In the genomic region with DNA sequence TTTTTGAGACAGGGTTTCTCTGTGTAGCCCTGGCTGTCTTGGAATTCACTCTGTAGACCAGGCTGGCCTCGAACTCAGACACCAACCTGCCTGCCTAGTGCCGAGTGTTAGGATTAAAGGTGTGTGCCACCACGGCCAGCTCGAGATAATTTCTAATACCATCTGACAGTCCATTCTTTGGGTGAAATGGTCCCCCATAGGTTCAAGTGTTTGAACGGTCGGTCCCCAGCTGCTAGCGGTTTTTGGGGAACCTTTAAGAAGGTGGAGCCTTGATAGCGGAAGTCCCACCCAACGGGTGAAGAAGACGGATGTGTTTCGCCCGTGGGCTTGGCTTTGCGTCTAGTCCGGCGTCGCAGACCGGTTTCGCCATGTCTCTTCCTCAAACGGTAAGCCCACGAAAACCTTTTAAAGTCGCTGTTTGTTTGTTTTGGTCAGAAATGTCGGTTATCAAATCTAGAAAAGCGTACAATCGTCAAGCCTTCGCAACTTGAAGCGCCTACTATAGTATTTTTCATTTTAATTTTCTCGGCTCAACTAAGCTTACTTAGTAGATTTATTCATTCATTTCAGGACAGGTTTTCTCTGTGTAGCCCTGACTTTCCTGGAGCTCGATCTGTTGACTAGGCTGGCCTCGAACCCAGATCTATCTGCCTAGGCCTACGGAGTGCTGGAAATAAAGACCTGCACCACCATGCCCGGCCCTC, we compare ENCODE assay signal across 8 mouse cellular contexts. TPM values are rescaled to one million over a fixed set of nuclear protein-coding genes. Genes with fewer than 3 reads are reported as not detected.
DNase-seq lines count a peak whose midpoint lies in the region; ATAC-seq lines count a peak whose summit lies in the region.

No protein-coding gene starts in this region.

- WGBS in hindbrain, embryonic 16.5 days = 2% methylated on average over 31 of the region's 31 CpGs

- H3K4me3 ChIP-seq in hindbrain, embryonic 16.5 days (ENCODE audit: low read length) = peak overlapping the region; percentile 59

- H3K27me3 ChIP-seq in hindbrain, embryonic 16.5 days (replicated peaks; ENCODE audit: control insufficient read depth, insufficient read depth, low read length) = no peaks in the 10 kb centered on the region

- H3K9ac ChIP-seq in hindbrain, embryonic 16.5 days (ENCODE audit: low read depth, low read length) = peak overlapping the region; percentile 70

- no peaks in the 10 kb centered on the region for H3K9me3 ChIP-seq in hindbrain, embryonic 16.5 days (ENCODE audit: control insufficient read depth, low read length)

- H3K4me1 ChIP-seq in hindbrain, embryonic 16.5 days (ENCODE audit: control insufficient read depth, insufficient read depth, low read depth, low read length) = peaks cover 14% of the 10 kb centered on the region

- peak overlapping the region; percentile 70 for H3K27ac ChIP-seq in hindbrain, embryonic 16.5 days (ENCODE audit: low read depth, low read length)

- ATAC-seq in hindbrain, embryonic 16.5 days = peak; percentile 71

- H3K4me2 ChIP-seq in hindbrain, embryonic 16.5 days (ENCODE audit: low read length) = peak overlapping the region; percentile 77

- DNase-seq in T-cell, adult 2 months (ENCODE audit: low spot score) = peak; percentile 60
- peak; percentile 78 to 79 for DNase-seq in cerebellum, postnatal 36 days
- peak; percentile 86 for DNase-seq in gastrocnemius, adult 18-20 months (ENCODE audit: low spot score)
- peak; percentile 80 to 82 for DNase-seq in left cerebral cortex, adult 18-20 months (ENCODE audit: low spot score in 2 of 2)
- DNase-seq in lung, postnatal 4 days = peak; percentile 84 to 86
- peak; percentile 72 for DNase-seq in retina, postnatal 7 days (ENCODE audit: low read depth, low spot score)
- DNase-seq in urinary bladder, adult 2 months (ENCODE audit: low spot score) = peak; percentile 53

- peaks cover 6% of the 10 kb centered on the region for H3K36me3 ChIP-seq in hindbrain, embryonic 16.5 days (ENCODE audit: control insufficient read depth, insufficient read depth, low read length)

RNA-seq across cellular contexts. Expression of a gene that starts 14.3 kb away (rescaled TPM):
- 1 to 10 TPM; 2.1 to 3.2 TPM for total RNA-seq in gastrocnemius, adult 18-20 months (2021)
- polyA plus RNA-seq in hindbrain, embryonic 16.5 days (2015; fragmentation: Nextera tagmentation; extraction: Ambion mirVana) = 93.3 and 93.7 TPM in 2 replicates
- 10 to 100 TPM; 36.6 to 37.5 TPM for total RNA-seq in left cerebral cortex, adult 18-20 months (2021)
- polyA plus RNA-seq in urinary bladder, adult 2 months (2012; rRNA removed) = 22.2 and 23.7 TPM in 2 replicates

RNA-seq across cellular contexts. Expression of a gene that starts 14.7 kb away (rescaled TPM):
- 10 to 100 TPM; 20.2 to 26.0 TPM for total RNA-seq in gastrocnemius, adult 18-20 months (2021)
- polyA plus RNA-seq in hindbrain, embryonic 16.5 days (2015; fragmentation: Nextera tagmentation; extraction: Ambion mirVana) = 74.1 and 75.1 TPM in 2 replicates
- total RNA-seq in left cerebral cortex, adult 18-20 months (2021) = 100 to 1,000 TPM; 195 to 197 TPM
- polyA plus RNA-seq in urinary bladder, adult 2 months (2012; rRNA removed) = 28.5 and 39.5 TPM in 2 replicates

RNA-seq across cellular contexts. Expression of a gene that starts 24.8 kb away (rescaled TPM):
- 10 to 100 TPM; 73.4 to 74.3 TPM for total RNA-seq in gastrocnemius, adult 18-20 months (2021)
- polyA plus RNA-seq in hindbrain, embryonic 16.5 days (2015; fragmentation: Nextera tagmentation; extraction: Ambion mirVana) = 73.9 and 84.6 TPM in 2 replicates
- 10 to 100 TPM; 69.4 to 71.6 TPM for total RNA-seq in left cerebral cortex, adult 18-20 months (2021)
- 58.4 and 74.6 TPM in 2 replicates for polyA plus RNA-seq in urinary bladder, adult 2 months (2012; rRNA removed)

RNA-seq across cellular contexts. Expression of a gene that starts 26.0 kb away (rescaled TPM):
- total RNA-seq in gastrocnemius, adult 18-20 months (2021) = 1 to 10 TPM in 1 of 2 experiments, under 1 TPM in 1; 0.98 to 1.5 TPM
- polyA plus RNA-seq in hindbrain, embryonic 16.5 days (2015; fragmentation: Nextera tagmentation; extraction: Ambion mirVana) = 9.6 and 10.3 TPM in 2 replicates
- total RNA-seq in left cerebral cortex, adult 18-20 months (2021) = 1 to 10 TPM; 1.5 to 2.2 TPM
- 1.5 and 2.0 TPM in 2 replicates for polyA plus RNA-seq in urinary bladder, adult 2 months (2012; rRNA removed)

RNA-seq across cellular contexts. Expression of a gene that starts 38.3 kb away (rescaled TPM):
- total RNA-seq in gastrocnemius, adult 18-20 months (2021) = 1 to 10 TPM; 7.0 to 9.4 TPM
- polyA plus RNA-seq in hindbrain, embryonic 16.5 days (2015; fragmentation: Nextera tagmentation; extraction: Ambion mirVana) = 5.0 and 5.1 TPM in 2 replicates
- 10 to 100 TPM; 15.6 to 19.9 TPM for total RNA-seq in left cerebral cortex, adult 18-20 months (2021)
- 189 and 190 TPM in 2 replicates for polyA plus RNA-seq in urinary bladder, adult 2 months (2012; rRNA removed)

Comparison
In these comparisons a context has a peak if more than half of its experiments do, and no peak if none do; other contexts are left out.
1. Peak in every context shown above with its lines: DNase-seq, ATAC-seq, H3K4me3 ChIP-seq and H3K27ac ChIP-seq.
2. RNA of a gene that starts 14.3 kb away (total RNA-seq): 36.6 to 37.5 TPM in left cerebral cortex, adult 18-20 months; 2.1 to 3.2 TPM in gastrocnemius, adult 18-20 months; every median in the first group is over 4 times any median in the second.
3. RNA of a gene that starts 14.7 kb away (total RNA-seq): 195 to 197 TPM in left cerebral cortex, adult 18-20 months; 20.2 to 26.0 TPM in gastrocnemius, adult 18-20 months; every median in the first group is over 4 times any median in the second.